Mouse (Mus musculus): ENCODE data around the gene C3. TPM values are rescaled to one million over a fixed set of nuclear protein-coding genes. Genes with fewer than 3 reads are reported as not detected.

Gene C3
- total RNA-seq, 1 experiment: 0.22 TPM

DNA sequence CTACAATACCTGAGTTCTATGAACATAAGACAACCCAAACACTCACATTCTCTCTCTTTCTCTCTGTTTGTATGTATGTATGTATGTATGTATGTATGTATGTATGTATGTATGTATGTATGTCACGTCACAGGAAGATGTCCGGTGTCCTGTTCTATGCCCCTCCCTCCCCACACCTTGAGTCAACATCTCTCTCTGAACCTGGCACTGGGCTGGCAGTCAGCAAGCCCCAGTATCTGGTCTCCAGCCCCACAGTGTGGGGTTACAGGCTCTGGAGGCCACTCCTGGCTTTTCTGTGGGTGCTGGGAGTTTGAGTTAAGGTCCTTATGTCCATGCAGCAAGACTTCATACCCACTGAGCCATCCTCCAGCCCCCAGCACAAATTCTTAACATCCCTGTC is 468 bp downstream of the C3 start:
- TF ChIP-seq MAFK (IDR thresholded peaks at IDR 0.05; ENCODE audit: insufficient read depth, low read depth, low read length) (no peak), ZNF384 (IDR thresholded peaks at IDR 0.05; ENCODE audit: low read depth, low read length) (no peak), ZC3H11A (IDR thresholded peaks at IDR 0.05; ENCODE audit: borderline replicate concordance, low read depth, low read length) (no peak), CHD2 (IDR thresholded peaks at IDR 0.05; ENCODE audit: low read depth, low read length) (no peak), HCFC1 (IDR thresholded peaks at IDR 0.05; ENCODE audit: borderline replicate concordance, insufficient read depth, low read length) (no peak)
- no peak overlapping the region for H3K27ac ChIP-seq (ENCODE audit: insufficient read depth, low read depth, low read length, poor library complexity, severe bottlenecking)
- H3K36me3 ChIP-seq (ENCODE audit: control insufficient read depth, insufficient read depth, low read length, poor library complexity, severe bottlenecking): no peaks in the 10 kb centered on the region
- in situ Hi-C loops (cut with MboI; ENCODE audit: low sequenced_read_pairs in 2 of 2, unreplicated experiment in 2 of 2): no loop called here
- no peak overlapping the region for H3K4me3 ChIP-seq (ENCODE audit: insufficient read depth in 1 of 2, low read depth in 1 of 2, low read length in 2 of 2, poor library complexity in 1 of 2, severe bottlenecking in 1 of 2)
- no peak for DNase-seq (ENCODE audit: low read depth, low spot score)
- H3K9ac ChIP-seq (ENCODE audit: insufficient read depth, low read depth, low read length, poor library complexity, severe bottlenecking): no peak overlapping the region
- H3K4me1 ChIP-seq (ENCODE audit: control insufficient read depth in 2 of 2, insufficient read depth in 2 of 2, low read length in 2 of 2, poor library complexity in 1 of 2): no peaks in the 10 kb centered on the region
- H3K9me3 ChIP-seq (ENCODE audit: control insufficient read depth, insufficient read depth, low read depth, low read length): no peaks in the 10 kb centered on the region

DNA sequence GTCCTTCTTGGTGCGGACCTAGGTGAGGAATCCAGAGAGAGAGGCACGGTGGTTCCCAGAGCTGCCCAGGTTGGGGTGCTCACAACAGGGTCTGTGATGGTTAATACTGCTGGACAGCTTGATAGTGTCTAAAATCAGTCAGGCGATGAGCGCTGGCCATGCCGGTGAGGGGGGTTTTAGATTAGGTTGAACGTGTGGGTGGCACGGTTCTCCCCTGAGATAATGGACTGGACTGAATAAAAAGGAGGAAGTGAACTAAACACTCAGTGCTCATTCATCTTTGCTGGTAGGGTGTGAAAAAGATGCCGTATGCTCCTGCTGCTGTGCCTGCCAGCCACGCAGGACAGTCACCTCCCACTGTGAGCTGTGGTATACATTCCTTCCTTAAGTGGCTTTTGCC is 4.6 kb downstream of the C3 start:
- no peak for TF ChIP-seq MAFK (IDR thresholded peaks at IDR 0.05; ENCODE audit: insufficient read depth, low read depth, low read length)
- TF ChIP-seq HCFC1 (IDR thresholded peaks at IDR 0.05; ENCODE audit: borderline replicate concordance, insufficient read depth, low read length): no peak
- TF ChIP-seq CHD2 (IDR thresholded peaks at IDR 0.05; ENCODE audit: low read depth, low read length): no peak
- TF ChIP-seq ZNF384 (IDR thresholded peaks at IDR 0.05; ENCODE audit: low read depth, low read length): no peak
- no peak for TF ChIP-seq ZC3H11A (IDR thresholded peaks at IDR 0.05; ENCODE audit: borderline replicate concordance, low read depth, low read length)
- in situ Hi-C loops (cut with MboI; ENCODE audit: low sequenced_read_pairs in 2 of 2, unreplicated experiment in 2 of 2): no loop called here

DNA sequence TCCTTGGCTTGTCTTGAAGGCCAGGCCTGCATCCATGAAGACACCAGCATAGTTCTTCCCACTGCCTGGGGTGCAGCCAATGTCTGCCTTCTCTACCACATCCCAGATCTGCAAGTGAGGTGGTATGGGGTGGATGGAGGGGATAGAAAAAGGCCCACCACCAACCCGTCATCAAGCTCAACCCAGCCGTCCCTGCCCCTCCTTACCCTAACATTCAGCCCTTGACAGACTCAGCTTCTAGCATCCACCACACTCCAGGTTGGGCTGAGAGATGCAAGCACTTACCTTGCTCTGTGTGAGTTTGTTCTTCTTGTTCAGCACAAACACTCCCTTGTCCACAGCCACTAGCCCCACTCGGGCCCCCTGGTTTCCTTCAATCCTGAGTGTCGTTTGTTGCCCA is 6.0 kb downstream of the C3 start:
- Histone ChIP-seq H3K9me3 (ENCODE audit: control insufficient read depth, insufficient read depth, low read depth, low read length) (no peaks in the 10 kb centered on the region), H3K4me3 (ENCODE audit: insufficient read depth in 1 of 2, low read depth in 1 of 2, low read length in 2 of 2, poor library complexity in 1 of 2, severe bottlenecking in 1 of 2) (no peak overlapping the region), H3K4me1 (ENCODE audit: control insufficient read depth in 2 of 2, insufficient read depth in 2 of 2, low read length in 2 of 2, poor library complexity in 1 of 2) (peaks cover 0 to 2% of the 10 kb centered on the region in 2 experiments; a peak in 1 of 4 replicates), H3K9ac (ENCODE audit: insufficient read depth, low read depth, low read length, poor library complexity, severe bottlenecking) (no peak overlapping the region), H3K36me3 (ENCODE audit: control insufficient read depth, insufficient read depth, low read length, poor library complexity, severe bottlenecking) (no peaks in the 10 kb centered on the region), H3K27ac (ENCODE audit: insufficient read depth, low read depth, low read length, poor library complexity, severe bottlenecking) (no peak overlapping the region; the same call in 1 of the 2 replicates)
- TF ChIP-seq HCFC1 (IDR thresholded peaks at IDR 0.05; ENCODE audit: borderline replicate concordance, insufficient read depth, low read length) (no peak), MAFK (IDR thresholded peaks at IDR 0.05; ENCODE audit: insufficient read depth, low read depth, low read length) (no peak), ZNF384 (IDR thresholded peaks at IDR 0.05; ENCODE audit: low read depth, low read length) (no peak), ZC3H11A (IDR thresholded peaks at IDR 0.05; ENCODE audit: borderline replicate concordance, low read depth, low read length) (no peak), CHD2 (IDR thresholded peaks at IDR 0.05; ENCODE audit: low read depth, low read length) (no peak)
- DNase-seq (ENCODE audit: low read depth, low spot score): no peak
- in situ Hi-C loops (cut with MboI; ENCODE audit: low sequenced_read_pairs in 2 of 2, unreplicated experiment in 2 of 2): no loop called here

More for the DNA sequence above, 4.6 kb downstream of the C3 start:
- Histone ChIP-seq H3K9me3 (ENCODE audit: control insufficient read depth, insufficient read depth, low read depth, low read length) (no peaks in the 10 kb centered on the region), H3K4me3 (ENCODE audit: insufficient read depth in 1 of 2, low read depth in 1 of 2, low read length in 2 of 2, poor library complexity in 1 of 2, severe bottlenecking in 1 of 2) (no peak overlapping the region), H3K27ac (ENCODE audit: insufficient read depth, low read depth, low read length, poor library complexity, severe bottlenecking) (no peak overlapping the region), H3K36me3 (ENCODE audit: control insufficient read depth, insufficient read depth, low read length, poor library complexity, severe bottlenecking) (no peaks in the 10 kb centered on the region), H3K4me1 (ENCODE audit: control insufficient read depth in 2 of 2, insufficient read depth in 2 of 2, low read length in 2 of 2, poor library complexity in 1 of 2) (peaks cover 0 to 2% of the 10 kb centered on the region in 2 experiments; a peak in 1 of 4 replicates), H3K9ac (ENCODE audit: insufficient read depth, low read depth, low read length, poor library complexity, severe bottlenecking) (no peak overlapping the region)
- DNase-seq (ENCODE audit: low read depth, low spot score): no peak

DNA sequence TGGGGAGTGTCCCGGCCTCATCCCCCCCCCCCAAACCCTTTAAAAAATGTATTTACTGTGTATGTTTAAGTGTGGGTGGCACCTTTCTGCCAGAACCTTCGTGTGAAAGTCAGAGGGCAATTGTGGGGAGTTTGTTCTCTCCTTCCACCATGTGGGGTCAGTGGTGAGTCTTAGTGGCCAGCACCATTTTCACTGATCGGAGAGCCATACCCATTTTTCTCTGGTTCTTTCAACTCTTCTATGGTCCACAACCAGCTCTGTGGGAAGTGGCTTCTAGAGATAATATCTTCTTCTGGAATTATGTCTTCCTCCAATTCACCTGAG is 8.1 kb downstream of the C3 start:
- Histone ChIP-seq H3K9me3 (ENCODE audit: control insufficient read depth, insufficient read depth, low read depth, low read length) (no peaks in the 10 kb centered on the region), H3K4me3 (ENCODE audit: insufficient read depth in 1 of 2, low read depth in 1 of 2, low read length in 2 of 2, poor library complexity in 1 of 2, severe bottlenecking in 1 of 2) (no peak overlapping the region), H3K36me3 (ENCODE audit: control insufficient read depth, insufficient read depth, low read length, poor library complexity, severe bottlenecking) (no peaks in the 10 kb centered on the region), H3K9ac (ENCODE audit: insufficient read depth, low read depth, low read length, poor library complexity, severe bottlenecking) (no peak overlapping the region), H3K27ac (ENCODE audit: insufficient read depth, low read depth, low read length, poor library complexity, severe bottlenecking) (no peak overlapping the region), H3K4me1 (ENCODE audit: control insufficient read depth in 2 of 2, insufficient read depth in 2 of 2, low read length in 2 of 2, poor library complexity in 1 of 2) (peaks cover 0 to 2% of the 10 kb centered on the region in 2 experiments; a peak in 1 of 4 replicates)
- in situ Hi-C loops (cut with MboI; ENCODE audit: low sequenced_read_pairs in 2 of 2, unreplicated experiment in 2 of 2): loop anchor here in 1 of 2 experiments (10.0 kb wide), 1 partner anchor 115 kb away; no protein-coding TSS in a partner anchor
- TF ChIP-seq HCFC1 (IDR thresholded peaks at IDR 0.05; ENCODE audit: borderline replicate concordance, insufficient read depth, low read length): no peak
- no peak for TF ChIP-seq CHD2 (IDR thresholded peaks at IDR 0.05; ENCODE audit: low read depth, low read length)
- TF ChIP-seq ZNF384 (IDR thresholded peaks at IDR 0.05; ENCODE audit: low read depth, low read length): no peak
- TF ChIP-seq MAFK (IDR thresholded peaks at IDR 0.05; ENCODE audit: insufficient read depth, low read depth, low read length): no peak
- no peak for TF ChIP-seq ZC3H11A (IDR thresholded peaks at IDR 0.05; ENCODE audit: borderline replicate concordance, low read depth, low read length)
- no peak for DNase-seq (ENCODE audit: low read depth, low spot score)
